Mouse (Mus musculus): ENCODE measurements around the gene Gm8126.
"Not testable (repeated sequence)": the region's sequence is repeated elsewhere in the genome, so short reads cannot be mapped to it uniquely, and the experiment has no call there.

DNA sequence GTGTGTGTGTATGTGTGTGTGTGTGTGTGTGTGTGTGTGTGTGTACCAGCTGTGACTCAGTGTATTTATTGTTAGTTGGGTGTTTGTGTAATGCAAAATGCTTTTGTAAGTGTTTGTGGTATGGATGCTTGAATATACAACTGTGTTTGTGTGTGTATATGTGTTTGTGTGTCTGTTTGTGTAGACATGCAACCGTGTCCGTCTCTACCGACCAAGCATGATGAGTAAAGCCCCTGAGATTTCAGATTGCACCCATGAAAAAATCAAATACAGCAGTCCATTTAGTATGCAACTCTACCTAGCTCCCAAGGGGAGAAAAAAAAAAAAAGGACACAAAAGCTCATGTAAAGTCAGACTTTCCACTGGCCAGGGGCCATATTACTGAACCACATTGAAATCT is 5.0 kb downstream of the Gm8126 start:
- TF ChIP-seq POLR2A (IDR thresholded peaks at IDR 0.05; ENCODE audit: insufficient read length, low read depth); USF1 (IDR thresholded peaks at IDR 0.05; ENCODE audit: low read depth); POLR2AphosphoS2 (IDR thresholded peaks at IDR 0.05; ENCODE audit: insufficient read length, low read depth); CEBPB (IDR thresholded peaks at IDR 0.05; ENCODE audit: insufficient read depth, poor library complexity, severe bottlenecking); TCF12 (IDR thresholded peaks at IDR 0.05; ENCODE audit: insufficient read depth, poor library complexity, severe bottlenecking); TCF3 (IDR thresholded peaks at IDR 0.05; ENCODE audit: insufficient read length, low read depth); MAX (IDR thresholded peaks at IDR 0.05; ENCODE audit: low read depth); SRF (IDR thresholded peaks at IDR 0.05; ENCODE audit: control insufficient read depth, insufficient read length, low read depth); MYOD1 (IDR thresholded peaks at IDR 0.05; ENCODE audit: control insufficient read depth in 1 of 3, insufficient read length in 2 of 3, low read depth in 2 of 3); E2F4 (IDR thresholded peaks at IDR 0.05; ENCODE audit: insufficient read depth); MYOG (IDR thresholded peaks at IDR 0.05; ENCODE audit: control insufficient read depth in 1 of 3, insufficient read depth in 1 of 3, insufficient read length in 2 of 3, low read depth in 2 of 3): not testable (repeated sequence)

Measured in myocyte (in vitro differentiated cells).